18 mouse cellular contexts compared by ENCODE assay signal in the genomic region with DNA sequence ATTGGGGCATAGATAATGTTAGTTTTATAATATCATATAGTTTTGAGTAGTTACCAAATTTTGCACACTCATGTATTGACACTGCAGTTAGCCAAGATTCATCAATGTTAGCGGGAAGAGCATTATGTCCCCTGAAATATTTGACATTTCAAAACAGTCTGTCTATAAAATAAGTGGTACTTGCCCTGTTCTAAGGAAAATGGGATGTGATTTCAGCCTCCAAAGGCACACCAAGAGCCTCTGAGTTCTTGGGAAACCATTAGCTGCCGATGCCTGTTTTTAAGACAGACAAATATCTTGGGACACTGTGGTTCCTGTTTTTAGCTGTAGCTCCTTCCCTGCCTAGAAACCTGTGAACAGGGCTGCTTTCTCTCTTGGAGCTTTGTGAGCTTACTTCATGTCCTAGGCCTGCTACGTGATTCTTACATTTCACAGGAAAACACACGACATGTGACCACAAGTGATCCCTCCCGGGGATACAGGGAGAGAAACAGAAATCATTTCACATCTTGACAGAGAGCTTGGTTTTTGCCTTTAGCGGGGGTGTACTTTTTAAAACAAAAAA. TPM values are rescaled to one million over a fixed set of nuclear protein-coding genes. Genes with fewer than 3 reads are reported as not detected.
DNase-seq lines count a peak whose midpoint lies in the region; ATAC-seq and TF ChIP-seq lines count a peak whose summit lies in the region.
"Had no signal": no experiment of that assay in that cellular context is flagged by ENCODE, and none has a peak within 500 bp of the region (broad histone marks: within the 10 kb centered on the region; RNA-seq: fewer than 3 reads in every experiment).

No protein-coding gene starts in this region.

- peak overlapping the region; percentile 19; the same call in 1 of the 2 replicates for H3K4me3 ChIP-seq in heart, embryonic 16.5 days (ENCODE audit: low read length)
- no peak overlapping the region for H3K4me3 ChIP-seq in small intestine, adult 2 months (ENCODE audit: low read depth, low read length)
- H3K4me3 ChIP-seq in forebrain, embryonic 14.5 days (ENCODE audit: low read depth, low read length), result no peak overlapping the region
- H3K4me3 ChIP-seq: forebrain, embryonic 12.5 days; neural tube, embryonic 13.5 days had no signal

- TF ChIP-seq POLR2A in small intestine, adult 2 months (IDR thresholded peaks at IDR 0.05; ENCODE audit: low read depth, low read length), result no peak

- peaks cover 7% of the 10 kb centered on the region for H3K4me1 ChIP-seq in heart, embryonic 16.5 days (ENCODE audit: control insufficient read depth, insufficient read depth, low read length)
- no peaks in the 10 kb centered on the region; the same call in 1 of the 2 replicates for H3K4me1 ChIP-seq in small intestine, adult 2 months (ENCODE audit: control insufficient read depth, insufficient read depth, insufficient read length, low read length)
- 0 out of 2 replicates have a peak, but pooled peaks cover 4% of the 10 kb centered on the region for H3K4me1 ChIP-seq in forebrain, embryonic 14.5 days (ENCODE audit: control insufficient read depth, insufficient read depth, low read length)

- H3K36me3 ChIP-seq in heart, embryonic 16.5 days (ENCODE audit: control insufficient read depth, insufficient read depth), result no peaks in the 10 kb centered on the region
- H3K36me3 ChIP-seq in small intestine, adult 2 months (ENCODE audit: control insufficient read depth, insufficient read depth, low read length), result no peaks in the 10 kb centered on the region
- H3K36me3 ChIP-seq in forebrain, embryonic 14.5 days (ENCODE audit: control insufficient read depth, insufficient read depth, low read length), result no peaks in the 10 kb centered on the region
- H3K36me3 ChIP-seq: forebrain, embryonic 12.5 days; neural tube, embryonic 13.5 days had no signal

- H3K27ac ChIP-seq in heart, embryonic 16.5 days (ENCODE audit: low read length), result no peak overlapping the region
- peak overlapping the region; percentile 35 for H3K27ac ChIP-seq in small intestine, adult 2 months (ENCODE audit: insufficient read depth, low read depth, low read length)
- no peak overlapping the region for H3K27ac ChIP-seq in forebrain, embryonic 14.5 days (ENCODE audit: low read depth, low read length)
- H3K27ac ChIP-seq: forebrain, embryonic 12.5 days; hindbrain, postnatal 0 days; neural tube, embryonic 13.5 days had no signal

- no peak overlapping the region for H3K9ac ChIP-seq in heart, embryonic 16.5 days (ENCODE audit: low read length)
- H3K9ac ChIP-seq in forebrain, embryonic 14.5 days (ENCODE audit: low read length), result no peak overlapping the region
- H3K9ac ChIP-seq: forebrain, embryonic 12.5 days; neural tube, embryonic 13.5 days had no signal

- ATAC-seq in heart, embryonic 16.5 days (replicated peaks; ENCODE audit: extremely low read depth, insufficient read depth, low FRiP score), result no peak
- no peak for ATAC-seq in forebrain, embryonic 14.5 days
- ATAC-seq in activated CD4-positive, CD25-positive, alpha-beta regulatory T cell, adult 4 months, result no peak
- ATAC-seq: hindbrain, postnatal 0 days; midbrain, embryonic 16.5 days had no signal

- no peaks in the 10 kb centered on the region for H3K9me3 ChIP-seq in heart, embryonic 16.5 days (replicated peaks; ENCODE audit: control insufficient read depth, low read length)
- no peaks in the 10 kb centered on the region for H3K9me3 ChIP-seq in forebrain, embryonic 14.5 days (replicated peaks; ENCODE audit: control insufficient read depth, low read length)
- H3K9me3 ChIP-seq: forebrain, embryonic 12.5 days; neural tube, embryonic 13.5 days had no signal

- H3K27me3 ChIP-seq in heart, embryonic 16.5 days (ENCODE audit: control insufficient read depth, insufficient read depth, low read length), result peaks cover 34% of the 10 kb centered on the region
- peaks cover 11% of the 10 kb centered on the region for H3K27me3 ChIP-seq in small intestine, adult 2 months (ENCODE audit: control insufficient read depth, insufficient read depth, low read length)
- H3K27me3 ChIP-seq in forebrain, embryonic 14.5 days (replicated peaks; ENCODE audit: control insufficient read depth, insufficient read depth, low read length), result peaks cover 28% of the 10 kb centered on the region

- WGBS in heart, embryonic 16.5 days, result 67% methylated on average over 6 of the region's 6 CpGs
- 73% methylated on average over 6 of the region's 6 CpGs for WGBS in small intestine, adult 2 months
- WGBS in forebrain, embryonic 14.5 days, result 90% methylated on average over 6 of the region's 6 CpGs

- DNase-seq in heart, adult 9 months (ENCODE audit: low spot score in 2 of 2), result no peak
- peak; percentile 54 for DNase-seq in thymus, postnatal 25 days
- DNase-seq in thymus, postnatal 14 days, result no peak
- peak; percentile 66 for DNase-seq in induced T-regulatory cell, adult 2 months (ENCODE audit: low read depth)
- DNase-seq in forebrain, embryonic 14.5 days (ENCODE audit: low spot score), result no peak
- DNase-seq: cerebellum, adult 2 months; heart, adult 18-20 months; heart, postnatal 36 days; kidney, adult 9 months; layer of hippocampus, postnatal 36 days; lung, adult 18-20 months had no signal

- no peak for TF ChIP-seq CTCF in small intestine, adult 2 months (IDR thresholded peaks at IDR 0.05; ENCODE audit: extremely low read depth, insufficient read length, insufficient replicate concordance, low read depth, low read length)

- H3K4me2 ChIP-seq in heart, embryonic 16.5 days (ENCODE audit: low read depth, low read length), result peak overlapping the region; percentile 18
- no peak overlapping the region for H3K4me2 ChIP-seq in forebrain, embryonic 14.5 days (ENCODE audit: low read length)
- H3K4me2 ChIP-seq: forebrain, embryonic 12.5 days; neural tube, embryonic 13.5 days had no signal

RNA-seq across cellular contexts. Expression of a gene that starts 4.0 kb away (rescaled TPM):
- polyA plus RNA-seq in heart, embryonic 16.5 days (2015; fragmentation: Nextera tagmentation; extraction: Ambion mirVana), result 3.9 and 15.1 TPM in 2 replicates
- polyA plus RNA-seq in small intestine, adult 2 months (2012; rRNA removed), result 15.6 and 21.9 TPM in 2 replicates
- 1.9 and 2.9 TPM in 2 replicates for polyA plus RNA-seq in forebrain, embryonic 14.5 days (2014; fragmentation: Nextera tagmentation; extraction: Ambion mirVana)
- polyA plus RNA-seq in activated CD4-positive, CD25-positive, alpha-beta regulatory T cell, adult 4 months (2017; shearing (Covaris generic)), result 100 to 1,000 TPM; 133 to 140 TPM

Comparison
In these comparisons a context has a peak if more than half of its experiments do, and no peak if none do; other contexts are left out.
1. DNase-seq: peak in thymus, postnatal 25 days (single experiment) and induced T-regulatory cell, adult 2 months (single experiment); none in heart, adult 9 months (0 of 2), thymus, postnatal 14 days (single experiment) and forebrain, embryonic 14.5 days (single experiment).